Mouse (Mus musculus) cerebellum, adult 2 months (tissue): ENCODE measurements around the gene Pgghg.

ENCODE experiments used
- CTCF ChIP-seq: fragments of 200-500 bp; IDR thresholded peaks from 2 replicates; pipeline ENCODE4 v1.5.1; 2011; ENCODE audit warnings: low read depth, mild to moderate bottlenecking, control low read depth, low read length, moderate library complexity, borderline replicate concordance; ENCODE audit not compliant: insufficient read depth
- POLR2A ChIP-seq: fragments of 200-500 bp; IDR thresholded peaks from 2 replicates; pipeline ENCODE4 v1.6.1; 2011; ENCODE audit warnings: low read length, control low read depth, borderline replicate concordance; ENCODE audit not compliant: insufficient read depth

DNA sequence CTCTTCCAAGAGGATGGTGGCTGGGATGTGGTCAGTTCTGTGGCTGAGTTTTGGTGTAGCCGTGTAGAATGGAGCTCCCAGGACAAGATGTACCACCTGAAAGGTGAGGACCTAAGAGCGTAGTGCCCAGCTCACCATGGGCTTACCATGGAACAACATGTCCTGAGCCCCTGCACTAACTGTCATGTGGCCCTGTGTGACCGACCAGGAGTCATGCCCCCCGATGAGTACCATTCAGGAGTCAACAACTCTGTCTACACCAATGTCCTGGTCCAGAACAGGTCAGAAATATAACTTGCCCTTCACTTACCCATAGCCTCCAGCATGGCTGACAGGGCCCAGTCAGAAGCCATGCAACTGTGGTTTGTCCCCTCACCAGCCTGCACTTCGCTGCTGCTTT, 4.1 kb downstream of the Pgghg start:
- TF ChIP-seq POLR2A (no peak), CTCF (no peak)
